Mouse (Mus musculus): ENCODE results near the gene Gosr2.

The Gosr2 gene

DNA sequence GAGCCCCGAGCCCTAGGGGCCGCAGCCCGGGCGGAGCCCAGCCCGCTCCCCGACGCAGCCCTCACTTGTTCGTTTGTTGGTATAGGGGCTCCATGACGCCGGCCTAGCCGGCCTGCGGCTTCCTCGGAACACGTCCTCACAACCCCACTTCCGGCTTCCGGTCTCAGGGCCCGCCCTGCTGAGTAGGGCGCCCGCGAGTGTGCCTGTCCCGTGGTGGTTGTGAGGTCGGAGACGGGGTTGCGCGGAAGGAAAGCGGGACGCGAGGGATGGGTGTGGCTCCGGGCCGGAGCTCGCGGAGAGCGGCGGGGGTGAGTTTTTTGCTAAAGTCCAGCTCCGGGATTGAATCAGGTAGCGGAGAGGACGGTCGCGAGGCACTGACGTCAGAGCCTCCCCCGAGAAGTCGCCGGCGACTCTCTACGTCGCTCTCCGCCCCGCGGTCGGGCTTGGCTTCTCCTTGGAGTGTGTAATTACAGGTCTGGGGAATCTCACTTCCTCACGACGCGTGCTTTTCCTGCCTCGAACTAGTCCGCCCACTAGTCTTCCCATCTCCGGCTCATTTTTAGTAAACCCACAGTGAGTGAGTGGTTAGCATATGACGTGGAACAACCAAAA, at the start of gene Gosr2:
Gene Gosr2, minus strand, starts transcription at position 334 of the 612 bp plus-strand sequence.
- DNase-seq (ENCODE audit: low spot score), result peak; percentile 84

DNA sequence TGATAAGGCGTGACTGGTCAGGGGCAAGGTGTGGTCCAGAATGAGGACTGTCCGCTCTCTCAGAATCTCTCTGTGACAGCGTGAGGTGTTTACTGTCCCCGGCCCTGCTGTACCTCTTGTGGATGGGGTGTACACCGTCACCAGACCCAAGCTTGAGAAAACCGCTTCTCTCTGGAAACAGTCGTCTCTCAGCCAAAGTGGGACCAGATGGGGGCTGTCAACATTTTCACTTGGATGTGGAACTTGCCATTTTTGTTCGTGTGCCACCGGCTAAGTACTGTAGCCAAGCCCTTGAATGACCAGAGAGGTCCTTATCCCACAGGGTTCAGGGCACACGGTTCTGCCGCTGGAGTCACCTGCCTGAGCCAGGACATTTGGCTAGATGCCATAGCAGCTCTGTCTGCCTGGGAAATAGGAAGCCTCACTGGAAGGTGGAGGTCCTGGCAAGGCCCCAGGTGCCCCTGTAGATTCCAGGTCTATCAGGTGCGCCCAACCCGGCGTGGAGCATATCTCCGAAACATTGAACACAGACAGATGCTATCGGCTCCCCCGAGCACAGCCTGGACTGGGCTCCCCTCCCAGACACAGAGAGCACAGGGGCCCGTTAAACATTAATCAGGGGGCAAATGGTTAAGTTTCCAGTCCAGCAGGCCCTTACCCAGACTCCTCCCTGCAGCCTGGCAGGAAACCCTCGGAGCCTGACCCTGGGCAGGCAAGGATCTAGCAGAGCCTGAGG, 37.5 kb upstream of the Gosr2 start:
- no peak for DNase-seq (ENCODE audit: low spot score)

GRCm38 (mm10) chr11:103734411-103735045, 36.8 kb upstream of the Gosr2 start:
- DNase-seq (ENCODE audit: low spot score), result no peak

DNA sequence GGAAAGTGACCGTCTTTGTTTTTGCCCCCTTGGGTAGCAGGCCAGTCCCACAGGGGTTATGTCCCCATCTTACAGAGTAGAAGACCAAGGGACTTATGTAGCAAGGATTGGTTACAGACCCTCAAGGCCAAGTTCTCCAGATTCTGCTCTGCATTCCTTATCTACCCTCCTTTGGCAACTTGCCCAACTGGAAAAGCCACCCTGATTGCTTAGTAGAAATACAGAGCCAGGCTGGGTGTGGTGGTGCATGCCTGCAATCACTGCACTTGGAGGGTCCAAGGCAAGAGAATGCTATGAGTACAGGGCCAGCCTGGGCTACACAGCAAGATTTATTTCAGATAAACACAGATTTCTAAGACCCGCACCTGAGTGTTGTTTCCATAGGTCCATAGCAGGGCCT, 36.3 kb upstream of the Gosr2 start:
- DNase-seq (ENCODE audit: low spot score), result no peak

DNA sequence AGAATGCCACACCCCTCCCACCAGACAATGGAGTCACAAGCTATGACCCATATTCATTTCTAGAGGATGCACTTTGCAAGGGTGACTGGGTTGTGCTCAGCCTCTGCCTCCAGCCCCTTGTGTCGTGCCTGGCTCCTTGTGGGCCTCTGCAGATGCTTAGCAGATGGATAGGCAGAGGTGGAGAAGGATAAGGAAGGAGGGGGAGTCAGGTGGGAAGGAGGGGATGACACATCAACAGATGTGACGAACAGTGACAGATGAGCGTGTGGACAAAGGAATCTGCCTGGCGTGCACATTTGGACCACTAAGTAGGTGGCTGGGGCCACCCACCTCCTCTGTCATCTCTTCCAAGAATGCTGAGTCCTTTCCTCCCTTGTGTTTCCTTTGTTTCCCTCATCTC, 35.4 kb upstream of the Gosr2 start:
- DNase-seq (ENCODE audit: low spot score), result no peak

- DNase-seq (ENCODE audit: low spot score), result no peak
Measured at GRCm38 (mm10) chr11:103732306-103732705, 34.6 kb upstream of the Gosr2 start.

- DNase-seq (ENCODE audit: low spot score), result no peak
Measured at GRCm38 (mm10) chr11:103731594-103731993, 33.9 kb upstream of the Gosr2 start.

DNA sequence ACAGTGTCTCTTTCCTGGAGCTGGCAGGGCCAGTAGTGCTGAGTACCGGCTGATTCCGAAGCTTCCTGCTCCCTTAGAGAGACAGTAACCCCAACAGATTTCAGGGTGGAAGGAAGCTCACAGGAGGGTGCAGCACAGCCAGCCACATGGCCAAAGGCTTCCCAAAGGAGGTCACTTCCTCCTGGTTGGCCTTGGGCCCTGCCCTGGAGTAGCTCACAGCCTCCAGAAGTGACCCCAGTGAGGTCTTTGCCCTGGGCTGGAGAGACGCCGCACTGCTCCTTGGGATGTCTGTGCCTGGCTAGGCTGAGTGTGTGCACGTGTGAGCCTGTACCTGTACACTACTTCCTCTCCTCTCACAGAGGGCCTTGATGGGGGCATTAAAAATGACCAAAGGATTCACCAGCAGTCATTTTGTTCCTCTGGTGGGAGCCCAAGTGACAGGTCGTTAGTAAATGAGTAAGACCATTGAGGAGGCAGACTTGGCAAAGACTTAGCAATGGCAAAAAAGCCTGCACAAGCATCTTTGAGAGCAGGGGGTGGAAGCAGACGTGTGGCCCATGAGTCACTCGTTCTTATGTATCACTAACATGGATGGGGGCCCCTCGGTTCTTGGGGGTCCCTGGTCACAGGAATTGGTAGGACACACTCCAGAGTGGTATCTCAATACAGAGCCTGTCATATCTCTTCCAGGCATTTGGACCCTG, 31.7 kb upstream of the Gosr2 start:
- no peak for DNase-seq (ENCODE audit: low spot score)

DNA sequence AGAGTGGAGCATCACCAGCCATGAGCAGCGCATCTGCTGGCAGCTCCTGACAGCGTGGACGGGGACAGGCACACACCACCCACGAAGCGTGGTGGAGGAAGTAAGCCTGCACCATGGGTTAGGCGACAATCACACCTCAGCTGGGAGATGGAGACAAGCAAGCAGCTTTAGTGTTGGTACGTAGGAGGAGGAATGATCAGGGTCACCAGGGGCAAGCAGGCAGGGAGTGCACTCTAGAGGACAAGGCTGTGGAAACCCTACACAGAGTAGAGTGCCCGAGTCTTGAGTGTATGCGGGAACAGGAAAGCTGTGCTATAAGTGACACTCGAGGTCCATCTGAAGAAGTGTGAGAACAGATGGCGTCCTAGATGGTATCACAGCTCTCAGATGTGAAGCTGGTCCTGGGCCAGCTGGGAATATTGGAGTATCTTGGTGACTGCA, 26.7 kb upstream of the Gosr2 start:
- no peak for DNase-seq (ENCODE audit: low spot score)

DNA sequence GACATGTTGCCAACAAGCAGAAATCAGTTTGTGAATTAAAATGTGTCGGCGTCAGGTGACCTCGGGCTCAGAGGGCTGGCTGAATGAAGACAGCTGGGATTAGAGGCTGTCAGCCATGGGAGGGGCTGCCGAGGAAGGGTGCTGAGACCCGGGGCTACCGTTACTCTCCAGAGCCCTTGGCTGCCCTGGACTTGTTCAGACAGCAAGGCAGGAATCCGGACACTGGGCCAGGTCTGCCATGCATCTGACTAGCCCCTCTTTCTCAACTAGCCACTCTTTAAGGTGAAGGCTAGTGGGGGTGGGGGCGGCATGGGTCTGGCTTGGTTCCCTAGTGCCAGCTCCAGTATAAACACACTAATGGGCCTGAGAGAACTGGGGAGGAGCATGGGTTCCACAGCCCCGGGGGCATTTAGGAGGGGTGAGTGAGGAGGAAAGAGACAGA, 24.4 kb upstream of the Gosr2 start:
- DNase-seq (ENCODE audit: low spot score), result no peak

DNA sequence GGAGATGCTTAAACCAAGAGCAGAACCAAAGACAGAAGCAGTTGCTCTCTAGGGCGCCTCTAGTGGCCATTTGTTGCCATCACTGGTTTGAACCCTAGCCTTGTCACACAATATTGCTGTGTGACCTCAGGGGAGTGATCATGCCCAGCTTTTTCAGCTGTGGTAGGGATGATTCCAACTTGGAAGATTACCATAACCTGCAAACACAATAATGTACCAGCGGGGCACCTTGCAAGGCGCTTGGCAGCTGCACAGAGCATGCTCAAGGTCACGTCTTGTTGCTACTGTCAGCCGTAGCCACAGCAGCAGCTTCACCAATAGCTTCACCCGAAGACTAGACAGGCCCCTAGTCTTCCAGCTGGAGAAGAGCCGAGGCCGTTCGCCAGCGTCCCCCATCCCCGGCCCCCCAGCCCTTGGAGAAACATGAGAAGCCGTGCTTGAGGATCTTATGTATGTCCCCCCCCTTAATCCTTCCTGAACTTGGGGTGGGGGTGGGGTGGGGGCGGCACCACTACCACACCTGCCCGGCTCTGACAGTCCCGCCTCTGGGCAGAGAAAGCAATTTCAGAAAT, 23.9 kb upstream of the Gosr2 start:
- DNase-seq (ENCODE audit: low spot score), result peak; percentile 40

- no peak for DNase-seq (ENCODE audit: low spot score)
Measured at GRCm38 (mm10) chr11:103719436-103719835, 21.7 kb upstream of the Gosr2 start.

DNA sequence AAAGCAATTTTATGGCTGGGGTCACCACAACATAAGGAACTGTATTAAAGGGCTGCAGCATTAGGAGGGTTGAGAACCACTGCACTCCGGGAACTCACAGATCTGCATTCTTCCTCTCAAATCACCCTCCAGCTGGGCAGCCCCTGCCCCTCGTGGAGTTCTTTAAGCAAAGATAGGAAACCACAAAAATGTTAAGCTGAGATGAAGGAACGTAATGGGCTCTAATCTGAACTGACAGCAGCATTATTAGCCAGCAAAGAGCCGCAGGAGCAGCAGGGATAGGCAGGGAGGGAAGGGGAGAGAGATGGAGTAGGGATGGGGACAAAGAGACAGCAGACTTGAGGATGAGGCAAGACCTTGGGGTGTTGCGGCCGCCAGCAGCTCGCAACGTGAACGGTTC, 19.3 kb upstream of the Gosr2 start:
- DNase-seq (ENCODE audit: low spot score), result no peak

GRCm38 (mm10) chr11:103714074-103714473, 16.4 kb upstream of the Gosr2 start:
- no peak for DNase-seq (ENCODE audit: low spot score)

DNA sequence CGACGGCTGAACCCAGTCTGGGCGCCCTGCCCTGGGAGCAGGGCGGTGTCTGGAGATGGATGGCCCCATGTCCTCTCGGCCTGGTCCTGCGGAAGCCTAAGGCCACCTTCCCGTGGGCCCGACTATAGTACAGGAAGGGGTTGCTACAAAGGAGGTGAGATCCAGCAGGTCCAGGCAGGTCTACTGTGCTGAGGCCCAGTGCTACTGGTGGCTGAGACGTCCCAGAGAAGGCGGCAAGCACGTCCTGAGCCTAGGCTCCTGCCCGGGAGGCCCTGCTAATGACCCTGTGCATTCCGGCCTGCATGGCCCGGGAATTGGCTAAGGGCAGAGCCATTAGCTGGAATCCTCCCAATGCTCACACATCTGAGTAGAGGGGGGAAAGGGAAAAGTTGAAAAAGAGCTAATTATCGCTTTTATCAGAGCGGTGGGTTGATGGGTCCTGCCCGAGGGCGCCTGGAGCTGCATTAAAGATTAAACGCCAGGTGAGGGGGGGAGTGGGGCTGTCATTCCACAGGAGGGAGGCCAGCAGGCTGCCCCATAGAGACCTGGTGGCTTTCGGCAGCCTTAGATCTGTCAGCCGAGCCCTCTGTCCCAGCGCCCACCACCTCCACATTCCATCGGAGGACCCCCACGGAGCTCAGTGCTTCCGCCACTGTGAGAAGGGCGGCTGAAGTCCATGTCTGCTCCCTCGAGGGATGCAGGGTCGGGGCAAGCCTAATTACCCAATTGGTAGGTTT, 14.3 kb upstream of the Gosr2 start:
- no peak for DNase-seq (ENCODE audit: low spot score)

- DNase-seq (ENCODE audit: low spot score), result no peak
Measured at GRCm38 (mm10) chr11:103709982-103710381, 12.3 kb upstream of the Gosr2 start.

DNA sequence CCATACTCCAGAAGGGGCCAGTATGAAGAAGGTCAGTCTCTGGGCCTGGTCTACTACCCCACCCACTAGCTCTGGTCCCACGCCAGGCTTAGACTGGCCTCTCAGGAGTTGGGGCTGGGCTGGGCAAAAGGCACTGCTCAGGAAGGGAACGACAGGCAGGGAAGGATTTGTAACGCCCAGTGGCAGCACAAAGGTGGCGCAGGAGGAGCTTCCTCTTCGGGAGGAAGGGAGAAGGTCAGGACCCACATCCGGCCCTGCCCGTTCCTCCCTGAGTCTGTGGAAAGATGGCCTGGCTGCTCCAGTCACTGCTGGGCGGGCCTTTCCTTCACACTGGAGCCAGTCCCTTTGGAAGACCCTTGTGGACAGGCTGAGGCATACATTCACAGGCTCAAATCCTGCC, 9.3 kb upstream of the Gosr2 start:
- DNase-seq (ENCODE audit: low spot score), result no peak

- DNase-seq (ENCODE audit: low spot score), result no peak
Measured at GRCm38 (mm10) chr11:103698226-103698625, 528 bp upstream of the Gosr2 start.

DNA sequence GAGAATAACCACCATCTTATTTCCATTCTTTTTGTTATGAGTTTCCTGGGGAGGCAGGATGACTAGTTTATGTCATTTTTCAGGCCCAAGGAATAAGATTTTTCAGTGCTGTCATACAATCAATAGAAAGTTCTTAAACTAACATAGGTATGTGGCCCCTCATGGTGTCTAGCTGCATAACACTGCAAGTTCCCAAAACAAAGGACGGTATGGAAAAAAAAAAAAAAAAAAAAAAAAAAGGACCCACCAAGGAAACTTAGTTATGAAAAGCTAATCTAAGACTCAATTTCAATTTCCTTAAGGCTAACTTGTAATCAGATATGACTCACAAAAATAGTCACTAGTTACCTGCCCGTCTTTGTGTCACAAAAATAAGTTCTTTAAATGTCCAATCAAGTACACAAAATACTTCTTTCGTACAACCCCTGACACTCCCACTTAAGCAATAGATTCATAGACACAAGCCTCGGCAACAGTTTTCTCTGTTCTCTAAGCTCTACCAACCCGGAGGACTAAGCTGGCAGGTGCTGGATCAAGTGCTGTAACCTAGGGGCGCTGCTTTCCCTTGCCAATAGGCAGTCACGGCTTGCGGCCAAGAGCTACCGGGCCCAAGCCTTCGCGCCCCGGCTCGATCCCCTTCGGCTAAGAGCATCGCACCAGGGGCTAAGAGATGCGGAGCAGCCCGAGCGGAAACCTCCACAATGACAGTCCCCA, 690 bp downstream of the Gosr2 start:
- DNase-seq (ENCODE audit: low spot score), result no peak

- no peak for DNase-seq (ENCODE audit: low spot score)
Measured at GRCm38 (mm10) chr11:103693241-103693640, 4.5 kb downstream of the Gosr2 start.

GRCm38 (mm10) chr11:103691036-103691435, 6.7 kb downstream of the Gosr2 start:
- no peak for DNase-seq (ENCODE audit: low spot score)
